Mouse (Mus musculus): Measurements from ENCODE around the gene Tspyl3. TPM values are rescaled to one million over a fixed set of nuclear protein-coding genes. Genes with fewer than 3 reads are reported as not detected.
A peak's percentile ranks its signal among the peaks of the same experiment; 100 is the strongest.

The Tspyl3 gene
- total RNA-seq, 2 experiments from 2014 or later, result 0.38 to 0.59 TPM

DNA sequence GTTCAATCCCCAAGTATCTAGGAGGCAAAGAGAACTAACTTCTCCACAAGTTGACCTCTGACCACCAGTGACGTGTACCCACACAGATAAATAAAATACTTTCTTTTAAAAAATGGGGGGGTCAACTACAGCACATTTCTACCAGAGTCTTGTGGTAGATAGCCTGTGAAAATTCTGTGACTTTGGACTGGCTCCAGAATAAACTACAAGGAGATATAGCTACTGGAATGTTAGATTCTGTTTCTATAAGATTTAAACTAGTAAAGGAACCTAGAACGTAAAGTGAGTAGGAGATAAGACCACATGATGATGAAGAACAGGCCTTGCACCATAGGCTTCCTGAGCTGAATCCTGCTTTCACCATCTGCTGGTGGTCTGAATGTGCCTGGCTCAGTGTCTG lies 37.4 kb downstream of the Tspyl3 start:
- TF ChIP-seq CTCF (IDR thresholded peaks at IDR 0.05), result no peak
- Histone ChIP-seq H3K4me3 (no peak overlapping the region), H3K27ac (no peak overlapping the region)
- no peak for DNase-seq
- intact Hi-C loops (cut with DNase I), result no loop called here

DNA sequence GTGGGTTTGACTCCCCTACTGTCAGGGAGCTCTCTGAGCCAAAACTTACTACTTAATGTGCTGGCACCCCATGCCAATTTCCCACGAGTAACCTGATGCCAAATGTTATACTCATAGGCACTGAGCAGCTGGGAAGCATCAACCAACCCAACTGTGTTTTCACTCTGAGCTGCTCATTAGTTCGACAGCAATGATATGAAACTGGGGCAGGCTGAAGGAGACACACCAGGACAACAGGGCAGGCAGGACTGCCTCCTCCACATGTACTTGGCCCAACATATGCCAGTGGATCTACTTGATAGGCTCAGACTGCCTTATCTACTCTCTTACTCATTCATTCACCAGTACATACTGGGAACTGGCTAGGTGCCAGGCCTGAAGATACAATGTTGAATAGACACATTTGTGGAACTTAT lies 39.1 kb downstream of the Tspyl3 start:
- no peak for DNase-seq
- TF ChIP-seq CTCF (IDR thresholded peaks at IDR 0.05), result no peak
- Histone ChIP-seq H3K27ac (no peak overlapping the region), H3K4me3 (no peak overlapping the region)
- intact Hi-C loops (cut with DNase I), result no loop called here

DNA sequence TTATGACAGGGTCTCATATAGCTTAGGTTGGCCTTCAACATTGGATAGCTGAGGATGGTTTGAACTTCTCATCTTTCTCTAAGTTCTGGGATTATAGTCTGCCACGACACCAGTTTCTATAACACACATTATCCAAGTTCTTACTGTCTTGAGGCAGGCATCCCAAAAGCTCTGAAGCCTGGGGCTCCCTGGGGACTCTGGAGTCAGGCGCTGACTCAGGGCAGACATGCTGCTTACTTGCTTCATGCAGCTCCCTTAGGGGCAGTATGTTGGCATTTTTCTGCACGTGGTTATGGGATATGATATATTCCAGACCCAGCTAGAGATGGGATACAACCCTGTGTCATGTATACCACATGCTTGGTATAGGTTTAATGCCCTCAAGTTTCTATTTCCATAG lies 45.3 kb downstream of the Tspyl3 start:
- no peak for TF ChIP-seq CTCF (IDR thresholded peaks at IDR 0.05)
- DNase-seq, result no peak
- intact Hi-C loops (cut with DNase I), result no loop called here
- Histone ChIP-seq H3K27ac (no peak overlapping the region), H3K4me3 (no peak overlapping the region)

DNA sequence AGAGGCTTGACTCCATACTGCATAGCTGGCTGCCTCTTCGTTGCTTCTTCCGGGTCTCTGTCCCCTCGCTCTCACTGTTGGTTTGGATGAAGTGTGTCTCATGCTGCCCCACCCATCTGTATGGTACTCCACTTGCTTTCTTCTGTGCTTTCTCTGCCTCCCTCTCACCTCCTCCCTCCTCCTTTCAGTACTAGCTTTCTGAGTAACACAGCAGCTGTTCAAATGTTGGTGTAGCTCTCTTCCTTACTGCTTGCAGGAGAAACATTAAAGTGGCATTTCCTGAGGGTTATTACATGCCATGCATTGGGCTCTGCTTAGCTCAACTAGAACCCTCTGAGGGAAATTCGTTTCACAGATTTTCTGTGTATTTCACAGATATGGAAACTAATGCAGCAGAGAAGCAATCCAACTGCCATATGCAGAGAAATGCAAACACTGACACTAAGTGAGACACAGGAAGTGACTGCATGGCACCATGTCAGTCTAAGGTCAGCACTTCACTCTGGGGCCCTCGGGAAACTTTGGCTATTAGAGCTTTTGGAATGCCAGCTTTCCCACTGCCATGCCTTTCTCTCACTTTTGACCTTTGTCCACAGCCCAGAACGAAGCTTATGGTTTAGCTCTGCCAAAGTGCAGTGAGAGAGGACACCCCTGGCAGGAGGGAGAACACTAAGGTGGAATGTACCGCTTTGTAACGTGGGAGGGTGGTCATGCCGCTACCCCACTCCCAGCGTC lies 45.9 kb downstream of the Tspyl3 start:
- no peak for TF ChIP-seq CTCF (IDR thresholded peaks at IDR 0.05)
- no peak overlapping the region for H3K4me3 ChIP-seq
- intact Hi-C loops (cut with DNase I), result no loop called here
- no peak for DNase-seq
- no peak overlapping the region for H3K27ac ChIP-seq

DNA sequence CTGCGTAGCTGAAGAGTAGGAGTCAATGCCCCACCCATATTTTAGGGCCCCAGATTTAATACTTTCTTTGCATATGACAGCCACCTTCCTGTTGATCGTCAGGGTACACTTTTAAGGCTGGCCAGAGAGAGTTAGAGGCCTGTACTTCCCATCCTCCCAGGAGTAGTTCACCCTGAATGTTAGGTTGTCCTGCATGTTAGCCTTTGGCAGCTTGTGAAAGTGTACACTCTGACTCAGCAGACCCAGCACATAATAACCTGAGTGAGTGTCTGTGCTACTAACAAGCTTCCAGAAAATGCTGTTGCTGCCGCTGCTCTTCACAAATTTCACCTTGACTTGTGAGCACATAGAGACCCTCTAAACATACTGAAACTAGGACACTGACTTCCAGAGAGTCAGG lies 48.1 kb downstream of the Tspyl3 start:
- no peak overlapping the region for H3K27ac ChIP-seq
- DNase-seq, result no peak
- intact Hi-C loops (cut with DNase I), result no loop called here
- TF ChIP-seq CTCF (IDR thresholded peaks at IDR 0.05), result no peak
- no peak overlapping the region for H3K4me3 ChIP-seq

DNA sequence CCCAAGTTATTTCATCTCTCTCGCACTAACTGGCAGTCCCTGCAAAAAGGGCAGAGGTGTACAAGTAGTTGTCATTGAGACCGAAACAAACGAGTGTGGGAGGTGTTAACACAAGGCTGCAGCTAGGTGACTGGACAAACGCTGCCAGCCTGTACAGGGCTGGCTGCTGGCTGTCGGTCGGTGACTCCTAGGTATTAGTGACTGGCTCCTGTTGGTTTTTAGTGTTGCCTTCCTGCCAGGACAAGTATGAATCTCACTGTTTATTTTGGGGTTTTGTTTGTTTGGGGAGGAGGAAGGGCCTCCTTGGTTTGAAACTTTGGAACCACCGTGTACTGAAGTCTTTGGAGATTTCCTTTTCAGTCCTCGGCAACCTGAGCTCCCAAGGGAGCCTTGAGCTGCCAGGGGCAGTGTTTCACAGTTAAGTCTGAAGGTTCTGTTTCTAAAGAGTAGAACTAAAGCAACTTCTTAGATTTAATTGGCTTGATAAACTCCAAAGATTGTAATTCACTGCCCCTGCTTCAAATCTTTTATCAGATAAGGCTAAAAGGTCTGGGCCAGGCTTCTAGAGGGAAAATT lies 49.2 kb downstream of the Tspyl3 start:
- Histone ChIP-seq H3K27ac (peak overlapping the region; percentile 21; the same call in 1 of the 2 replicates), H3K4me3 (peak overlapping the region; percentile 33)
- intact Hi-C loops (cut with DNase I), result no loop called here
- TF ChIP-seq CTCF (IDR thresholded peaks at IDR 0.05), result no peak
- DNase-seq, result no peak

Other genes with a start within 250 kb of the Tspyl3 start
- gene Pdrg1, start 210.0 kb downstream of the Tspyl3 start, total RNA-seq (2021), result 10 to 100 TPM; 73.6 to 91.5 TPM
- gene Xkr7, start 193.6 kb downstream of the Tspyl3 start, total RNA-seq (2021), result not detected
- 1 to 10 TPM; 4.5 to 6.9 TPM for gene Ccm2l, start 159.5 kb downstream of the Tspyl3 start, total RNA-seq (2021)
- gene Hck, start 117.0 kb downstream of the Tspyl3 start, total RNA-seq (2021), result under 1 TPM; 0.20 to 0.45 TPM
- 10 to 100 TPM; 30.6 to 41.1 TPM for gene Tm9sf4, start 64.1 kb downstream of the Tspyl3 start, total RNA-seq (2021)
- gene Plagl2, start 16.0 kb upstream of the Tspyl3 start, total RNA-seq (2021), result 1 to 10 TPM; 2.5 to 2.8 TPM
- gene Pofut1, start 16.1 kb upstream of the Tspyl3 start, total RNA-seq (2021), result 10 to 100 TPM in 1 of 2 experiments, 1 to 10 TPM in 1; 7.6 to 13.2 TPM
- gene Kif3b, start 66.0 kb upstream of the Tspyl3 start, total RNA-seq (2021), result 1 to 10 TPM; 3.6 to 4.3 TPM
- 10 to 100 TPM in 1 of 2 experiments, 1 to 10 TPM in 1; 9.3 to 10.6 TPM for gene Asxl1, start 120.4 kb upstream of the Tspyl3 start, total RNA-seq (2021)